Mouse (Mus musculus) bone marrow, adult 2 months (tissue): ENCODE measurements around the gene Pwp2. TPM values are rescaled to one million over a fixed set of nuclear protein-coding genes. Genes with fewer than 3 reads are reported as not detected.

Source experiments
- H3K27ac ChIP-seq: fragments of 200-500 bp; 2 replicates; pipeline ENCODE4 v1.5.1; 2012; ENCODE audit warnings: low read depth, mild to moderate bottlenecking, control low read depth, inconsistent platforms, low read length; ENCODE audit not compliant: control insufficient read depth, poor library complexity, insufficient read depth
- H3K4me1 ChIP-seq: fragments of 200-500 bp; 2 replicates; pipeline ENCODE4 v1.6.1; 2011; ENCODE audit warnings: low read length; ENCODE audit not compliant: control insufficient read depth, insufficient read depth
- H3K4me3 ChIP-seq: fragments of 200-500 bp; replicated peaks from 2 replicates; pipeline ENCODE3; 2011; ENCODE audit warnings: mild to moderate bottlenecking, low read depth, low read length, control low read depth; ENCODE audit not compliant: control insufficient read depth
- CTCF ChIP-seq: fragments of 200-500 bp; IDR thresholded peaks from 2 replicates; pipeline ENCODE4 v1.5.1; 2011; ENCODE audit warnings: low read length, control low read depth; ENCODE audit not compliant: control insufficient read depth, insufficient read depth
- POLR2A ChIP-seq: fragments of 200-500 bp; IDR thresholded peaks from 2 replicates; pipeline ENCODE4 v1.6.1; 2011; ENCODE audit warnings: low read depth, mild to moderate bottlenecking, control low read depth, low read length, borderline replicate concordance; ENCODE audit not compliant: control insufficient read depth
- WGBS: fragments of 180-500 bp; shearing (Covaris S2); methylation state at CpG from one replicate; pipeline ENCODE4 v1.1.7; 2018; 5-methylcytosine and 5-hydroxymethylcytosine counted together
- polyA plus RNA-seq: library from polyadenylated mRNA; stranded (reverse); fragments of >200 nt; gene quantifications from 2 replicates; pipeline ENCODE4 v1.2.4, GENCODE M21; 2011; ENCODE audit warnings: low replicate concordance; ENCODE audit not compliant: missing spikeins, insufficient read depth, insufficient read length

Pwp2 gene
- polyA plus RNA-seq, 1 experiment = 13.9 TPM

DNA sequence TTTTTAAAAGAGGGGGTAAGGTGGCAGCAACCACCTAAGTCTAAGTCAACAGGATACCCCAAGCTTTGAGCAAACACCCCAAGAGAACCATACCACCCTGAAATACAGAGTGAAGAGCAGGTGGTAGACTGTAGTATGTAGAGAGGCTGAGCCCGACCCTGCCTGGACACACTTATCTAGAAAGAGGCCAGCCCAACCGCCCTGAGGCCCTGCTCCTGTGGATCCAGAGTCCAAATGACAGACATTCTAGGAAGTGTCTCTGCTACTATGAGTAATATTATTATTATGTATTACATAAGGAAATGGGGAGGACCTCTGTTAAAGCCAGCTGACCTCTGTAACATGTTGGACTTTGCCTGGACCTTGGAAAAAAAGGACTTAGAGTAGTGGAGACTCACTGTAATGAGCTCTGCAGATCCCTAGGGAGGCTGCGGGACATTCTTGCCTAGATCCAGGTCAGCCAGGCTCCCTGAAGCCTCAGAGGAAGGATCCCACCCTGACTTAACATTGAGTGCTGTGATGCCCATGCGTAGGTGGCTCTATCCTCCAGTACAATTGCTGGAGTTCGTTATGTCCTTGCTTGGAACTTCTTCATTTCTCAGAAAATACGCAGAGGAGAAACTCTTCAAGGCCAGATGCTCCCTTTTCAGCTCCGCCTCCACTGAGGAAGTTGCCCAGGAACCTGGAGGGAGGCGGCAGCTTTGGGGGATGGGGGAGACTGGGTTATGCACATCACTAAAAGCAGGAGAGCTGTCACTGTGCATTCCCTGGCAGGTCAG, 41.0 kb downstream of the Pwp2 start:
- Histone ChIP-seq H3K27ac (no peak overlapping the region), H3K4me1 (peaks cover 8% of the 10 kb centered on the region), H3K4me3 (no peak overlapping the region)
- 31% methylated on average over 8 of the region's 8 CpGs for WGBS
- TF ChIP-seq POLR2A (no peak), CTCF (no peak)

- no peak overlapping the region for H3K4me3 ChIP-seq
- 59% methylated on average over 3 of the region's 3 CpGs for WGBS
- TF ChIP-seq CTCF (no peak), POLR2A (no peak)
- H3K27ac ChIP-seq = no peak overlapping the region
- H3K4me1 ChIP-seq = peaks cover 3% of the 10 kb centered on the region; the same call in 1 of the 2 replicates
Observed at GRCm38 (mm10) chr10:78140843-78141242, 44.1 kb downstream of the Pwp2 start.

DNA sequence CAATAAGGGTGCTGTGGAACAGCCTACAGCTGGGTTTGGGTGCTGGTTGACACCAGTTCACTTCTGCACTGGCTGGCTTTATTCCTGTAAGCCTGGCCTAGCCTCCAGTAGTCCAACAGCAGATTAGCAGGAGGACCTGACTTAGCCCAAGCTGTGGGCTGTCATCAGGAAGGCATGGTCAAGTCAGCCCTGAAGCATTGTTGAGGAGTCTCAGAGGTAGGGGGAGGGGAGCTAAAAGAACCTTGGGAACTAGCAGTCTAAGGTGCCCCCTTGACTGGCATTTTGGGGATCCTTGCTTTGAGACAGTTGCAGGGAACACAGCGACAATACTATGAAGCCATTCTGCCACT, 44.7 kb downstream of the Pwp2 start:
- 89% methylated on average over 1 of the region's 1 CpGs for WGBS
- peaks cover 3% of the 10 kb centered on the region; the same call in 1 of the 2 replicates for H3K4me1 ChIP-seq
- no peak overlapping the region for H3K27ac ChIP-seq
- no peak for TF ChIP-seq CTCF
- no peak for TF ChIP-seq POLR2A
- no peak overlapping the region for H3K4me3 ChIP-seq

DNA sequence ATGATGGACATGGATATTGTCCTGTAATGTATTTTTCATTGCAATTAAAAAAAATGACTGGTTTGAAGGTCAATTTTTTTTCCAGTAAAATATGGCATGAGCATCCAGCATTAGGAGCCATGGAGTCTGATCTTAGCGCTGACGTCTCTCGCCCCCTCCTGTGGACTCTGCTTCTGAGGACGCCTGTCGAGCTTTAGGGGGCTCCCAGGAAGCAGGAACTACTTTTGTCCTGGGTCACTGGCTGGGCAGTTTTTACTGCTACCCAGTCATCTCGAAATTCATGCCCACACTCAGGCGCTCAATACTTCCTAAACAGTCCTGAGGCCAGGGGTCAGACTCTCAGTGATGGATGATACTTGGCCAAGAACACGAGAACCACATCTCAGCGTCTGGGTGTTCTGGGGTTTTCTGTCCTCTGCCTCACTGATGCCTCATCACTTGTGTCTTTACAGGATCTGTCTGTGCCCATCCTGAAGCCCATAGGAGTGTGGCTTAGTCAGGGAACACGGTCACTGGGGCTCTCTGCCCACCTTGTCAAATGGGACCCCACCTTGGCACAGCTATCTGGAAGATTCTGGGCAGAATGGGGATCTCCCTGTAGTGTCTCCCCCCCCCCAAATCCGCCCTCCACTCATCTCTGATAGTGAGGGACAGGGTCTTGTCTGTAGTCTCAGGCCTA, 45.2 kb downstream of the Pwp2 start:
- TF ChIP-seq CTCF (no peak), POLR2A (no peak)
- peaks cover 3% of the 10 kb centered on the region; the same call in 1 of the 2 replicates for H3K4me1 ChIP-seq
- H3K4me3 ChIP-seq = no peak overlapping the region
- 71% methylated on average over 11 of the region's 11 CpGs for WGBS
- no peak overlapping the region for H3K27ac ChIP-seq

DNA sequence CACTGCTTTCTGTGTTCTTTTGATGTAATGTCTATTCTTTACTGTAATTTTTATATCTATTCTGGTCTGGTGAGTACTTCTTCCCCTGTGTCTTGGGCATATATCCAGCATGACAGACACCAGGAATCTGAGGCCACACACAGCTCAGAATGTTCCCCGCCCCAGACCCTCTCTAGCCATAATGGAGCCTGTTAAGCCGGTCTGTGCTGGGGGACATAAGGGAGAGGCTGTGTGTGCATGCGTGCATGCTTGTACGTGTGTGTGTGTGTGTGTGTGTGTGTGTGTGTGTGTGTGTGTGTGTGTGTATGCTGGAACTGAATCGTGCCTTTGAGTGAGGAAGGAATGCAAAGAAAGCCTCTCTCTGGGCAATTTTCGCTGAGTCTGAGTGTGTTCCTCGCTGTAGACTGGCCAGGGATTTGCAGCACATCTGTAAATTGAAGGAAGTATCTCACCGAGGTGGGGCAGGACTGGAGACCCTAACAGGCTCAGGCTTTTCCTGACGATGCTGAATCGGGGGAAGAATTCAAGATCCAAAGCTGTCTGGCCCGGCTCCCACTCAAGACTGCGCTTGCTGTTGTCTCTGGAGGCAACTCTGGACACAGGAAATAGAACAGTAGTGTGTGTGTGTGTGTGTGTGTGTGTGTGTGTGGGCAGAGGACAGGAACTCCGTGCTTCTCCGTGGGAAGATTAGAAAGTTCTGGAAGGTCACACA, 46.0 kb downstream of the Pwp2 start:
- H3K4me1 ChIP-seq = peaks cover 7% of the 10 kb centered on the region
- H3K4me3 ChIP-seq = no peak overlapping the region
- no peak overlapping the region for H3K27ac ChIP-seq
- TF ChIP-seq CTCF (no peak), POLR2A (no peak)
- WGBS = 44% methylated on average over 14 of the region's 14 CpGs

DNA sequence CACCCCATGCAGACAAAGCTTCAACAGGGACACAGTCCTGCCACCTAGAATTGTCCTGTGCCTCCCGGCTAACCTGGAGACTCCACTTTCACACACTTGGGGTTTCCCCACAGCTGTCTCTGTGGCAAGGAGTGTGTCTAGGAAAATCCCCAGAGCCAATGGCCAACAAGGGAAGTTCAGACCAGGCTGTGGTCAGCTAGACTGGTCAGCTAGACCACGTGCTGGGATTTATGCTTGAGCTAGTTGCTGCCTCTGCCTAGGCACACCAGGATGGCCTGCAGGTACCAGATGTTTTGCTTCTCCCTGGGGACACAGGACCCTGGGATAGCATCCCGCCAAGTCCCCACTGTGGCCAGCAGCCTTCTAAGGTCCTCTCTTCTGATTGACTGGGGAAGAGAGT, 47.8 kb downstream of the Pwp2 start:
- no peak for TF ChIP-seq CTCF
- TF ChIP-seq POLR2A = no peak
- Histone ChIP-seq H3K4me1 (peaks cover 10% of the 10 kb centered on the region), H3K4me3 (no peak overlapping the region), H3K27ac (no peak overlapping the region)
- 70% methylated on average over 3 of the region's 3 CpGs for WGBS

DNA sequence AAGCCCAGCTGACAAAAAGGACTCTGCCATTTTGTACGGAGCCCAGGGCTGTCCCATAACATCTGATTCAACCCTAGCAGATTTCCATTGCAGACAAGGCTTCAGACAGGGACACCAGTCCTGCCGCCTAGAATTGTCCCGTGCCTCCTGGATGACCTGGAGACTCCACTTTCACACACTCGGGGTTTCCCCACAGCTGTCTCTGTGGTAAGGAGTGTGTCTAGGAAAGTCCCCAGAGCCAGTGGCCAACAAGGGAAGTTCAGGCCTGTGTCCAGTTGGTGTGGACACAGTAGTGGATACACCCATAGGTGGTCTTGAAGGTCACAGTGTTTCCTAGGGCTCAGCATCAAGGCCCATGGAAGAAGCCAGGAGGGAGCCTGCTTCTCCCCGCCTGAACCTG, 49.0 kb downstream of the Pwp2 start:
- WGBS = 77% methylated on average over 5 of the region's 5 CpGs
- Histone ChIP-seq H3K4me3 (no peak overlapping the region), H3K27ac (no peak overlapping the region), H3K4me1 (peaks cover 10% of the 10 kb centered on the region)
- no peak for TF ChIP-seq CTCF
- no peak for TF ChIP-seq POLR2A

GRCm38 (mm10) chr10:78134975-78135798, 49.8 kb downstream of the Pwp2 start:
- Histone ChIP-seq H3K4me1 (peaks cover 11% of the 10 kb centered on the region), H3K4me3 (no peak overlapping the region), H3K27ac (peak overlapping the region; percentile 79)
- 40% methylated on average over 14 of the region's 14 CpGs for WGBS
- no peak for TF ChIP-seq CTCF
- TF ChIP-seq POLR2A = no peak
